Mouse (Mus musculus): ENCODE data around the gene Megf11.
A peak's percentile ranks its signal among the peaks of the same experiment; 100 is the strongest.
"Not testable (repeated sequence)": the region's sequence is repeated elsewhere in the genome, so short reads cannot be mapped to it uniquely, and the experiment has no call there.

Gene Megf11

GRCm38 (mm10) chr9:64697006-64697405 lies 311.6 kb downstream of the Megf11 start:
- no peak for DNase-seq (ENCODE audit: low read depth, low spot score)

- no peak for DNase-seq (ENCODE audit: low read depth, low spot score)
Observed at GRCm38 (mm10) chr9:64697677-64698076, 312.3 kb downstream of the Megf11 start.

- DNase-seq (ENCODE audit: low read depth, low spot score), result no peak
Observed at GRCm38 (mm10) chr9:64698586-64698985, 313.2 kb downstream of the Megf11 start.

GRCm38 (mm10) chr9:64700451-64701311 lies 315.3 kb downstream of the Megf11 start:
- DNase-seq (ENCODE audit: low read depth, low spot score), result no peak

- DNase-seq (ENCODE audit: low read depth, low spot score), result no peak
Observed at GRCm38 (mm10) chr9:64701651-64702050, 316.2 kb downstream of the Megf11 start.

GRCm38 (mm10) chr9:64702391-64702790 lies 317.0 kb downstream of the Megf11 start:
- no peak for DNase-seq (ENCODE audit: low read depth, low spot score)

- DNase-seq (ENCODE audit: low read depth, low spot score), result peak; percentile 14
Observed at GRCm38 (mm10) chr9:64702937-64703336, 317.5 kb downstream of the Megf11 start.

GRCm38 (mm10) chr9:64703420-64703965 lies 318.1 kb downstream of the Megf11 start:
- no peak for DNase-seq (ENCODE audit: low read depth, low spot score)

GRCm38 (mm10) chr9:64704073-64704840 lies 318.8 kb downstream of the Megf11 start:
- peak; percentile 7 for DNase-seq (ENCODE audit: low read depth, low spot score)

GRCm38 (mm10) chr9:64710291-64710690 lies 324.9 kb downstream of the Megf11 start:
- not testable (repeated sequence) for DNase-seq (ENCODE audit: low read depth, low spot score)

GRCm38 (mm10) chr9:64719526-64720163 lies 334.2 kb downstream of the Megf11 start:
- no peak for DNase-seq (ENCODE audit: low read depth, low spot score)

- DNase-seq (ENCODE audit: low read depth, low spot score), result no peak
Observed at GRCm38 (mm10) chr9:64726454-64726853, 341.0 kb downstream of the Megf11 start.

- DNase-seq (ENCODE audit: low read depth, low spot score), result no peak
Observed at GRCm38 (mm10) chr9:64731029-64731560, 345.7 kb downstream of the Megf11 start.

GRCm38 (mm10) chr9:64734166-64734565 lies 348.7 kb downstream of the Megf11 start:
- peak; percentile 8 for DNase-seq (ENCODE audit: low read depth, low spot score)

- not testable (repeated sequence) for DNase-seq (ENCODE audit: low read depth, low spot score)
Observed at GRCm38 (mm10) chr9:64734992-64735391, 349.6 kb downstream of the Megf11 start.

- DNase-seq (ENCODE audit: low read depth, low spot score), result no peak
Observed at GRCm38 (mm10) chr9:64736076-64736638, 350.7 kb downstream of the Megf11 start.

- peak; percentile 87 for DNase-seq (ENCODE audit: low read depth, low spot score)
Observed at GRCm38 (mm10) chr9:64736639-64737405, 351.4 kb downstream of the Megf11 start.

GRCm38 (mm10) chr9:64737406-64738201 lies 352.2 kb downstream of the Megf11 start, which contains the start of gene Rab11a:
Gene Rab11a (minus strand): TSS chr9:64737758.
- DNase-seq (ENCODE audit: low read depth, low spot score), result peak; percentile 97

GRCm38 (mm10) chr9:64739001-64739400 lies 353.6 kb downstream of the Megf11 start:
- no peak for DNase-seq (ENCODE audit: low read depth, low spot score)
